Mouse (Mus musculus): ENCODE results near the gene Gm20918.
"Not testable (repeated sequence)": the region's sequence is repeated elsewhere in the genome, so short reads cannot be mapped to it uniquely, and the experiment has no call there.

The Gm20918 gene

GRCm38 (mm10) chrY:5043637-5044036 lies at the start of gene Gm20918:
Gene Gm20918 (plus strand): TSS chrY:5043937.
- not testable (repeated sequence) for DNase-seq (ENCODE audit: low spot score)
